Mouse (Mus musculus) cerebellum, adult 2 months (tissue): ENCODE results near the gene Hspa12a. TPM values are rescaled to one million over a fixed set of nuclear protein-coding genes. Genes with fewer than 3 reads are reported as not detected.

ENCODE experiments used
- DNase-seq, 2 experiments: peaks; one replicate each; pipeline ENCODE4 v3.0.0; 2021
- H3K27ac ChIP-seq: fragments of 200-500 bp; 2 replicates; pipeline ENCODE4 v1.5.1; 2012; ENCODE audit warnings: low read length, control low read depth, inconsistent platforms; ENCODE audit not compliant: insufficient read depth
- H3K27me3 ChIP-seq: fragments of 200-500 bp; 2 replicates; pipeline ENCODE4 v1.6.1; 2012; ENCODE audit warnings: inconsistent platforms, mild to moderate bottlenecking, low read length, moderate library complexity; ENCODE audit not compliant: control insufficient read depth, insufficient read depth
- H3K4me1 ChIP-seq: fragments of 200-500 bp; 2 replicates; pipeline ENCODE4 v1.6.1; 2011; ENCODE audit warnings: low read length; ENCODE audit not compliant: control insufficient read depth, insufficient read depth
- H3K4me3 ChIP-seq: fragments of 200-500 bp; replicated peaks from 2 replicates; pipeline ENCODE3; 2011; ENCODE audit warnings: mild to moderate bottlenecking, low read depth, low read length, control low read depth; ENCODE audit not compliant: insufficient read depth
- CTCF ChIP-seq: fragments of 200-500 bp; IDR thresholded peaks from 2 replicates; pipeline ENCODE4 v1.5.1; 2011; ENCODE audit warnings: low read depth, mild to moderate bottlenecking, control low read depth, low read length, moderate library complexity, borderline replicate concordance; ENCODE audit not compliant: insufficient read depth
- POLR2A ChIP-seq: fragments of 200-500 bp; IDR thresholded peaks from 2 replicates; pipeline ENCODE4 v1.6.1; 2011; ENCODE audit warnings: low read length, control low read depth, borderline replicate concordance; ENCODE audit not compliant: insufficient read depth
- WGBS: fragments of 180-500 bp; shearing (Covaris S2); methylation state at CpG from one replicate; pipeline ENCODE4 v1.1.7; 2018; 5-methylcytosine and 5-hydroxymethylcytosine counted together
- polyA plus RNA-seq: library from polyadenylated mRNA; depleted of rRNA; stranded (reverse); fragments of >200 nt; gene quantifications from 2 replicates; pipeline ENCODE4 v1.2.3, GENCODE M21; 2012

The Hspa12a gene
- polyA plus RNA-seq, 1 experiment, result 103 TPM

DNA sequence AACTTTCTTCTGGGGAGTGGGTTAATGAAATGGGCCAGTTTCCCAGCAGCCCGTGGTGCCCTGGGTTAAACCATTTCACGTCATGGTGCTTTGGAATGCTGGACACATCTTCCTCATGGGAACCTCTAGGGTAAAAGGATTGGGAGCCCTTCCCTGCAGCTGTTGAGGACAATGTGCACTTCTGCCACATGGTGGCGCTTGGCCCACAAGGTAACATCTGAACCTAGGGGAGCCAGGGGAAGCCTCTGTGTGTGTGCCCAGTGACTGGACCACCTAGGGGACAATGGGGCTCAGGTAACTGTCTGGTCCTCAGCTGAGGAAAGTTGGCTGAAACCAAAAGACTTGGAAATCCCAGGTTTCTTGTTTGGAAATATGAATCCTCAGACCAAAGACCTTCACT is 137.1 kb downstream of the Hspa12a start:
- no peak overlapping the region for H3K27ac ChIP-seq
- TF ChIP-seq CTCF, result peak; percentile 95
- TF ChIP-seq POLR2A, result no peak
- 8% methylated on average over 3 of the region's 3 CpGs for WGBS
- peak; percentile 68 to 78 for DNase-seq
- no peaks in the 10 kb centered on the region for H3K4me1 ChIP-seq
- no peak overlapping the region for H3K4me3 ChIP-seq
- H3K27me3 ChIP-seq, result no peaks in the 10 kb centered on the region

DNA sequence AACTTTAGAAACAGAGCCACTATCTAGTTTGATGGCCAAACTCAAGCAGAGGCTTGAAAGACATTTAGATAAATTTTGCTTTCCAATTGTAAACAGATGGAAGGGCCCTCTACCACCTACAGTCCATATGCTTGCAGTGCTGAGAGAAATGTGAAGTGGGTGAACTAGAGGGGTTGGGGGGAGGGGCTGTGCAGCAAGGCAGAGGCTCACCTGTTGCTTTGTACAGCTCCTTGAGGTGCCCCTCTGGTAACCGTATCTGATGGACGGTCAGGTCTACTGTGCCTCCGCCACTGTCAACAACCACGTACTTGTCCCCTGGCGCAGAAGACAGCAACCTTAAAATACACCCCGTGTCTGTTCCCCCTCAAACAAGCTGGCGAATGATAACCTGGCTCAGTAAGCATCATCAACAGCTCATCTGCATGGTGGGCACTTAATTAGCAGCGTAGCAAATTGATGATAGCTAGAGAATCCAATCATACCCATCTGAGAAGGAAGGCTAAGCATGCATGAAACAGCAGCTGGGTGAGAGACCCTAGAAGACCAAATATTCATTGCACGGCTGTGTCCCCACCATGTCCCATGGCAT is 138.2 kb downstream of the Hspa12a start:
- TF ChIP-seq POLR2A, result no peak
- TF ChIP-seq CTCF, result no peak
- DNase-seq, result no peak
- H3K27me3 ChIP-seq, result no peaks in the 10 kb centered on the region
- no peak overlapping the region for H3K4me3 ChIP-seq
- no peaks in the 10 kb centered on the region for H3K4me1 ChIP-seq
- 87% methylated on average over 9 of the region's 9 CpGs for WGBS
- no peak overlapping the region for H3K27ac ChIP-seq

DNA sequence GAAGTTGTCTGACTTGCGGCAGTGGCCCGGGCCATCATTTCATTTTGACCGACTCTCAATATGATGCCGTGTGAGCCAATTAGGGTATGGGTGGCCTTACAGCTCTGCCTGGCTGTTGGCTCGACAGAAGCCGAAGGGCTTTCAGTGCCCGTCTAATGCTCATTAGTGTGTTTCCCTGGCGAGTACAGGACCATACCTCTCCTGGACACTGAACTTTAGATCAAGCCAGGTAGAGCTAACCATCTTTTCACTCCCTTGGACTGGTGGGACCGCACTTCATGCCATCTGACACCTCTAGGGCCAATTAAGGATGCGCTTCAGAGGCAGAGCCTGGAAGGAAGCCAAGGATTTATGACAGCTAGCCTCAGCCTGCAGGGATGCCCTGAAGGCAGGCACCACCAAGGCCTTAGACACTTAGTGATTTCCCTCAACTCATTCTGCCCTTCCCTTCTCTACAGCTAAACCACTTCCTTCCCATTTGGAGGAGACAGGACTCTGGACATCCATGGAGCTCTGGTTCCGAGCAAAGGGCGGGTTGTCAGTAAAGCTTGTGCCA is 148.3 kb downstream of the Hspa12a start:
- Histone ChIP-seq H3K4me3 (no peak overlapping the region), H3K27ac (no peak overlapping the region), H3K27me3 (no peaks in the 10 kb centered on the region), H3K4me1 (no peaks in the 10 kb centered on the region)
- TF ChIP-seq CTCF (no peak), POLR2A (no peak)
- 32% methylated on average over 12 of the region's 12 CpGs for WGBS
- DNase-seq, result no peak

DNA sequence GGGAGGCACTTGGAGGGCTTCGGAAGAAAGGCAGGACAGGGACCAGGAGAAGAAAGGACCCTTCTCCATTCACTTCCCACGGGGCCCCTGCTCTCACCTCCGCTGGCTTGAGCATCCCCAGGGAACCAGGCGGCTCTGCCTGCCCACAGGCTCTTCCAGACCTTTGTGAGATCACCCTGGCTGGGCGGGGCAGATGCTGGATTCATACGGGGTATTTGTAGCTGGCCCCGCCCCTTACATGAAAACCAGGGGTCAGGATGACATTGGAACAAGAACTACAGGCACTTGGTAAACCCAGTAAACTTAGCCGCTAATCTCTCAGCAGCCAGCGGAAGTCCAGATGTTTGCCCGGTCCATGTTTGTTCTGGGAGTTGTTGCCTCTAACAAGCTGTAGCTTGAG is 149.2 kb downstream of the Hspa12a start, which contains the start of gene 1700019N19Rik:
Gene 1700019N19Rik (minus strand): TSS at position 178 of the 400 bp plus-strand sequence.
- WGBS, result 59% methylated on average over 10 of the region's 10 CpGs
- H3K4me3 ChIP-seq, result no peak within 1 kb of the TSS
- no peaks in the 10 kb centered on the region for H3K4me1 ChIP-seq
- no peak for TF ChIP-seq CTCF
- no peak for TF ChIP-seq POLR2A
- no peak for DNase-seq
- H3K27me3 ChIP-seq, result no peaks in the 10 kb centered on the region
- H3K27ac ChIP-seq, result no peak within 1 kb of the TSS

DNA sequence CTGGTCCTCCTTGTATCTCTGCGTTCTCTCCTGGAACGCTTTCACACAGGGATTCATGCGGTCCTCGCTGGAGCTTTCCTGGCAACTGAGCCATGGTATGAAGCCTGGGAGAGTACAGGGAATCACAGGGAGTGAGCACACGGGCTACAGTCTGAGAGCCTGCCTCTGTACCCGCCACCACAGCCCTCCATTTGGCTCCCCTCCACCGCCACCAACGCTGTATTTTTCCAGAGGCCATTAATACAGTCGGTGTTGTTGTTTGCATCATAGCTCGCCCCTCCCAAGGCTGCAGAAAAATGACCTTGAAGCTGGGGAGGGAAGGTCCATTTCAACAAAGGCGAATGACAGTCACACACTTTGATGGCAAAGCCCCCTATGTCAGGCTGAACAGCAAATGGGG is 154.3 kb downstream of the Hspa12a start:
- Histone ChIP-seq H3K27ac (no peak overlapping the region), H3K4me1 (no peaks in the 10 kb centered on the region), H3K4me3 (no peak overlapping the region), H3K27me3 (no peaks in the 10 kb centered on the region)
- TF ChIP-seq POLR2A (no peak), CTCF (no peak)
- DNase-seq, result no peak
- 36% methylated on average over 11 of the region's 11 CpGs for WGBS

DNA sequence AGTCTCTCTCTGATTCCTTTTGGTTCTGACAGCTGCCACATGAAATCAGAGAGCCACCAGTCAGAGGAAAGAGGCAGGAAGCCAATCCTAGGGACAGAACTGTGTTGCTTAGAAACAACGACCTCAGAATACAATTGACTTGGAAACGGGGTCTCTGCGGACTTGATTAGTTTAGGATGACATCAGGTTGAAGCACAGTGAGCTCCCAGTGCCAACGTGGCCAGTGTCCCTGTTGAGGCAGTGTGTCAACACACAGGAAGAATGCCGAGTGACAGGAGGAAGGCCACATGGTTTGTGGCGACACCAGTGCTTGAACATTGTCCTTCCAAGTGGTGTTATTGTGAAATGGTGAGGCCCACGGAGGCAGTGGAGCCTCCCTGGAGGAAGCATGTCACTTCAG is 159.5 kb downstream of the Hspa12a start:
- no peak for TF ChIP-seq CTCF
- TF ChIP-seq POLR2A, result no peak
- Histone ChIP-seq H3K4me1 (peaks cover 3% of the 10 kb centered on the region), H3K27ac (no peak overlapping the region), H3K4me3 (no peak overlapping the region), H3K27me3 (no peaks in the 10 kb centered on the region)
- 30% methylated on average over 7 of the region's 7 CpGs for WGBS
- no peak for DNase-seq

DNA sequence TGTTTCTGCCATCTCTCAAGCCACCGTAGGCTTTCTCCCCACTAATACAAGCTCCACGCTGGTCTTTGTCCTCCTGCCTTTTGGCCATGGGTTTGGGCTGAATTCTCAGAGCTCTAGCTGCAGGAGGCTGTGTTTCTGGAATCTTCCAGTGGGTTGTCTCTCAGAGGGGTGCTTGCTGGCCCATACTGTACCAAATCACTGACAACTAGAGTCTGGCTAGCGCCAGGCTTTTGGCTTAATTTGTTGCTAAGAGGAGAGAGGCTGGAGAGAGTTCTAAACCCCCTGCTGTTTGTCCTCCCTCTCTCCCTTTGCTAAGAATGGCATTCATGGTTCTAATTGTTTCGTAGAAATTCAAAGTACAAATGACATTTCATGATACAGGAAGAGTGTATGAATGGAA is 161.9 kb downstream of the Hspa12a start:
- 18% methylated on average over 4 of the region's 4 CpGs for WGBS
- peak in 1 of 2 experiments; percentile 18 for DNase-seq
- Histone ChIP-seq H3K4me3 (no peak overlapping the region), H3K27me3 (no peaks in the 10 kb centered on the region), H3K4me1 (peaks cover 3% of the 10 kb centered on the region), H3K27ac (no peak overlapping the region)
- TF ChIP-seq POLR2A, result no peak
- TF ChIP-seq CTCF, result no peak

DNA sequence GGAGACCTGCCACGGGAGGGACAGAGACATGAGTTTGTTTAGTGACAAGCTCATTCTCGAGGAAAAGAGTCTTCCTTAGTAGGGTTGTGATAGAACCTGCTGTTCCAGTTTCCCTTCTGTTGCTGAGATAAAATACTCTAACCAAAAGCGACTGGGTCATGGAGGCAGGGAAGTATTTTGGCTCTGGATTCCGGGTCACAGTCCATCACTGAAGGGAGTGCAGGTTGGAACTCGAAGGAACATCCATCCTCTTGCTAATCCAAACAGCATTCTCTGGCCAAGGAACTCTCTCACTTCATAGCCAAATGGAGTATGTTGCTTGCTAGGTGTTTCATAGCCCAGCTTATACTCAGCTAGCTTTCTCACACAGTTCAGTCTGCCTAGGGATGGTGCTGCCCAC is 167.0 kb downstream of the Hspa12a start:
- no peak overlapping the region for H3K4me3 ChIP-seq
- H3K27ac ChIP-seq, result no peak overlapping the region
- TF ChIP-seq POLR2A (no peak), CTCF (no peak)
- H3K27me3 ChIP-seq, result no peaks in the 10 kb centered on the region
- WGBS, result 60% methylated on average over 5 of the region's 5 CpGs
- no peak for DNase-seq
- H3K4me1 ChIP-seq, result no peaks in the 10 kb centered on the region

DNA sequence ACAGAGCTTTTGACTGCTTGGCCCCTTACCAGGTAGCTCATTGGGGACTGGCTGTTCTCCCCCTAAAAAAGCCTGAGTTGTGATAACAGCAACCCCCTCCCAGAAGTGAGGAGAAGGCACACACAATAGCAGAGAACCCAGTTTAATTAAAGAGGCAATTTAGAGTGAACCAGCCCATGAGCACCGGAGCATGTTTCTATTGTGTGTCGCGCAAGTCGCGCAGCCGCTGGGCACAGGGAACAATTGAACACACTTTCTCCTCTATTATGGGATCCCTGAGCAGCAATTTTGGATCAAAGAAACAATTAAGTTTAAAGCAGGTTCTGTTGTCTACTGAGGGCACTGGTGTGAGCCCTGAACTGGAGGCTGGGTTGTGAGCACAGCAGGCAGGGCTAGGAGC is 176.1 kb downstream of the Hspa12a start:
- no peaks in the 10 kb centered on the region for H3K4me1 ChIP-seq
- H3K27me3 ChIP-seq, result no peaks in the 10 kb centered on the region
- H3K4me3 ChIP-seq, result no peak overlapping the region
- 66% methylated on average over 6 of the region's 6 CpGs for WGBS
- DNase-seq, result no peak
- no peak overlapping the region for H3K27ac ChIP-seq
- TF ChIP-seq CTCF (no peak), POLR2A (no peak)
